Mouse (Mus musculus) megakaryocyte progenitor cell, adult 5-6 weeks (primary cell): ENCODE data around the gene Apoa1. TPM values are rescaled to one million over a fixed set of nuclear protein-coding genes. Genes with fewer than 3 reads are reported as not detected.
A peak's percentile ranks its signal among the peaks of the same experiment; 100 is the strongest.

Source experiments
- ATAC-seq: replicated peaks from 2 replicates; pipeline ENCODE4 v1.8.0; 2016; ENCODE audit warnings: mild to moderate bottlenecking, moderate TSS enrichment, inconsistent platforms; ENCODE audit not compliant: poor library complexity
- total RNA-seq, 2 experiments: library from RNA; stranded (forward) in 1 of 2; stranded (reverse) in 1 of 2; fragments of 157-497, 149-512 nt in 1 of 2; fragments of 200-1000 nt in 1 of 2; gene quantifications; 2 replicates each; pipeline versions ENCODE4 v1.2.3 to v1.2.4; 2015 to 2017

The Apoa1 gene
- total RNA-seq, 2 experiments from 2014 or later: not detected

DNA sequence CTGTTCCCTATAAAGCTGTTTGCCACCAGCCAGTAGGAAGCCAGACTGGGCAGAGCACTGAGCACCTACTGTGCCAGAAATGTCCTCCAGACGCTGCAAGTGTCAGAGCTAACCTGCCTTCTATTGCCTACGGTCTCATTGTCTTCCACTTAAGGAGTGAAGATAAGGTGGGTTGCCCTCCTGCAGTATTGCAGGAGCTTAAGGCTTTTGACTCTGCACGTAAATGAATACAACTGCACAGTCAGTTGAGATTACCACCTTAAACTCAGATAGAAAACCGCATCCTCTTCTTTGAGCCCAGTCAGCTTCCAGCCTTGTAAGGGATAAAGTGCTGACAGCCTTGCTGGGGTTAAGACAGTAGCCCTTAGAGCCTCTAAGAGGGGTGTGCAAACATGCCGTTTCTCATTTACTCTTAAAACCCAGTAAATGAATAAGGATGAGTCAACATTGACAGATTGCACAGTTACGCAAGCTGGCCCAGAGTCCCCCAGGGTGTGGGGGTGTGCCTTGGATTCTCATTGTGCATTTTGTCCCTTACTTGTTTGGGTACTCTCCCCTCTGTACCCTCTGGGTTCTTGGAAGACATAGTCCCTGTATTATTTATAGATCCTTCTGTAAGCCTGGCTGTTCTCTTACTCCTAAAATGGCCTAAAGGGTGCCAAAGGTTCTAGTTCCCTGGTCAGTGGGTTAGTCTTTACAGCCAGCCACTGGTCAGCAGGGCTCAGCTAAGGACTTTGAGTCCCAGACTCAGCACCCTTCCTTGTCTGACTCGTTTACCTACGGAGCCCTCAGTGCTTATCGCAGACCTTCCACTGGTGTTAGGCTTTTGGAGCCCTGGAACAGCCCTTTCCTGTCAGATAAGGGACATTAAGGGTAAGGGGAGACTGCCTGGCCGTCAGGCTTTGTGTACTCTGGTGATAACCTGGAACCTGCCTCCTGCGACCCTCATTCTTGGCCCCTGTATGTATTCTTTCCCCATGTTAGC lies 12.8 kb upstream of the Apoa1 start:
- peak; percentile 64 for ATAC-seq

- peak; percentile 13; the same call in 1 of the 2 replicates for ATAC-seq
Measured at GRCm38 (mm10) chr9:46216744-46217470, 11.5 kb upstream of the Apoa1 start.

GRCm38 (mm10) chr9:46218176-46218575 lies 10.2 kb upstream of the Apoa1 start:
- no peak for ATAC-seq

- no peak for ATAC-seq
Measured at GRCm38 (mm10) chr9:46223090-46223489, 5.3 kb upstream of the Apoa1 start.

DNA sequence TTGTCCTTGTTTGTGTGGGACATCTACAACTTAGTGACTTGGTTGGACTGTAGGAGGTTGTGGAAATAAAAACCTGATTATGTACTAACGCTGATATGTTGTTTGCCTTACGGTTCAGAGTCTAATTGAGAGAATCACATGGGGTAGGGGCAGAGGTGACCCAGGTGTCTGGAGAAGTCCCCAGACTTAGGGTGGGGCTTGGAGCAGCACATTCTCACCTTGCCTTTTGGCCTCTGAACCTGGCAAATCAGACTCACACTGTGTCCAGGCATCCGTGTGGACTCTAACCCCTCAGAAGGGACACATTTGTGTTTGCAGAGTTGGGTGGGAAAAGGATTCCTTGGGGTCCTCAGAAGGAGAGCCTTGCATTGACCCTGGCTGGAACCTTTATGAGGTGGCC lies 4.3 kb upstream of the Apoa1 start:
- ATAC-seq: no peak

DNA sequence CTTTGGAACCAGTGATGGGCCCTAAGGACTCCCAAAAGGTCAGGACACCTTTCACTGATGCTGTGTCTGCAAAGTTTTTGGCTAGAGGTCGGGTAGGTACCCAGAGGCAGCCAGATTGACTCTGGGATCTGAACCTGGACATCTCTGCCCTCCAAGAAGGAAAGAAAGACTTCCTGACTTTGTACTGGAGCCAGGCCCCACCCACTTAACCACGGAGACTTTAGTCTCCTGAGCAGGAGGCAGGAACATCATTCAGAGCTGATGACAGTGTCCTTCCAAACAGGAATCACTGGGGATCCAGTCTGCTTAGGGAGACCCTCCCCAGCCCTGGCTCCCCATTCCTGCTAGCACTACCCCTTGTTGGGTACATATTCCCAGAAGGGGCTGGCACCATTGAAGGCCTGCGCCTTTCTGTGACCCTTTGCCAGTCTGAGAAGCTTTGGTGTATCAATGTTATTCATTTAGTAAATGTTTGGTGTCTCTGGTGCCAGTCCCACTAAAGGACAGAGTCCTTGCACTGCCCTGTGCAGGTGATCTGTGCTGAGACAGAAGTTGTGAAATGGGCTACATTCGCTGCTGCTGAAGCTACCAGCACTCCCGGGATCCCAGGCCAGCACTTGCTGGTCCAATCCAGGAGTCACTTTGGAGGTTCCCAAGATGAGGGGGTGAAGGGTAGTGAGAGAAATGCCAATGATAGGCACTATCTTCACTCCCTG lies 3.3 kb upstream of the Apoa1 start:
- no peak for ATAC-seq

GRCm38 (mm10) chr9:46227064-46227614 lies 1.2 kb upstream of the Apoa1 start:
- ATAC-seq: no peak

DNA sequence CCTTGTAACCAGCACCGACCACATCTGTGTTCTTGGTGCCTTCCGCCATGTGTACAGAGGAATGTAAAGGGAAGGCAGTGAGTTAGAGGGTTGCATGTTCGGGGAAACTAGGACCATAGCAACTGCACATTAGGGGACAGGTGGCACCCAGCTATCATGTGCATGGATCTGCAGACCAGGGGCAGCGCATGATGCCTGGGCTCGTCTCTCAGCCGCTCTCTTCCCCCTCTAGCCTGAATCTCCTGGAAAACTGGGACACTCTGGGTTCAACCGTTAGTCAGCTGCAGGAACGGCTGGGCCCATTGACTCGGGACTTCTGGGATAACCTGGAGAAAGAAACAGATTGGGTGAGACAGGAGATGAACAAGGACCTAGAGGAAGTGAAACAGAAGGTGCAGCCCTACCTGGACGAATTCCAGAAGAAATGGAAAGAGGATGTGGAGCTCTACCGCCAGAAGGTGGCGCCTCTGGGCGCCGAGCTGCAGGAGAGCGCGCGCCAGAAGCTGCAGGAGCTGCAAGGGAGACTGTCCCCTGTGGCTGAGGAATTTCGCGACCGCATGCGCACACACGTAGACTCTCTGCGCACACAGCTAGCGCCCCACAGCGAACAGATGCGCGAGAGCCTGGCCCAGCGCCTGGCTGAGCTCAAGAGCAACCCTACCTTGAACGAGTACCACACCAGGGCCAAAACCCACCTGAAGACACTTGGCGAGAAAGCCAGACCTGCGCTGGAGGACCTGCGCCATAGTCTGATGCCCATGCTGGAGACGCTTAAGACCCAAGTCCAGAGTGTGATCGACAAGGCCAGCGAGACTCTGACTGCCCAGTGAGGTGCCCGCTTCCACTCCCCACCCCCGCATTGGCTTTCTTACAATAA lies 1.4 kb downstream of the Apoa1 start:
- ATAC-seq: peak; percentile 97

DNA sequence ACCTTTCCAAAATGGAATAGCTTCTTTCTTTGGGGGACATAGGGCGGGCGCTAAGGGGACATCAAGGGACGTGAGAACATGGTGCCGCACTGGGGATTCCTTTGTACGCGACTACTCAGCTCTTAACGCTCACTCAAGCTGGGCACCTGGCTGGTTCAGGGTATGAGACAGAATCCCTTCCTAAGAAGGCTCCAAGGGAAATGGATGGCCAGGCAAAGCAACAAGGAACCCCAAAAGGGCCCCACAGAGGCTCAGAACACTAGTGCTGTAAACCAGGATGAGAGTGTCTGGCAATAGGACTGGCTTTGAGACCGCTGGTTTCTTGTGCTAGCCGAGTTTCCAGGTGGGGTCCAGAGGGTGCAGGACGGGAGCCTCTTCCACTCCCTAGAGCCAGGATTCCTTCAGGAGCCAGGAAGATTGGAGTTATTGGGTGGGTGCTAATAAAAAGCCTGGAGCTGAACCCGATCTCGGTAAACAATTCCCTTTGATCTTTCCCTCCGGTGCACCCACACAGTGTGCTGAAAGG lies 2.1 kb downstream of the Apoa1 start:
- ATAC-seq: no peak

DNA sequence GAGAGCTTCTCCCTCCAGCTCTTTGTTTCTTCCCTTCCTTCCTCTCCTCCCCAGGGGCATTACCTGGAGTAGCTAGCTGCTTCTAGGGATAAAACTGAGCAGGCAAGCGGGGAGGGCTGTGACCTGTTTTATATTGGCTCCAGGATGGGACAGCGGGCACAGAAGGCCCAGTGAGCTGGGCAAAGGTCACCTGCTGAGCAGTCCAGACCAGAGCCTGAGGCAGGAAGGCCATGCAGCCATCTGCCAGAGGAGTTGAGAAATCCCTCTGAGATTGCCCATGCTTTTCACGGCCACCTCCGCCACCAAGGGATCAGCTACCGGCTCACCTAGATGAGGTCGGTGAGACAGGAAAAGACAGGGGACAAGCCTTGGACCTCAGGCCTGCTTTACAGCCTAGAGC lies 6.8 kb downstream of the Apoa1 start:
- ATAC-seq: no peak

DNA sequence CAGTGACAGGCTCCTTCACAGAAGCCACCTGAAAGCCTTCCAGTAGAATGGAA lies 7.0 kb downstream of the Apoa1 start, which contains the start of gene Apoc3:
TSS of gene Apoc3 (minus strand) at position 41 of the 53 bp plus-strand sequence.
- ATAC-seq: no peak

DNA sequence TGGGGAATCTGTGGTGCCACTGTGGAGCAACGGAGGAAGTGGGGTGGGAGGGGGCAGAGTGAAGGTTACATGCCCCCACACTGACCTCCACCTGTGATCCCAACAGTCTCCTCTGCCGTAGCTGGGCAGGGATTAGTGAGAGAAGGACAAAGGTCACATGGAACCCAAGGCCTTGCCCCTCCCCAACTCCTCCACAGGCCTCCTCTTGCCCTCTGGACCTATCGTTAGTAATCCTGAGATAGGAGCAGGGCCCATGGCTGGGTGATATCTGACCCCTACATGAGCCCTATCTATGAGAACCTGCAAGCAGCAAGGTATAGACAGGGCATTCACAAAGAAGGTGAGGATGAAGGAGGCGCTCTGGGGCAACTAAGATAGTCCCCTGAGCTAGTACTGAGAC lies 7.3 kb downstream of the Apoa1 start:
- ATAC-seq: no peak

DNA sequence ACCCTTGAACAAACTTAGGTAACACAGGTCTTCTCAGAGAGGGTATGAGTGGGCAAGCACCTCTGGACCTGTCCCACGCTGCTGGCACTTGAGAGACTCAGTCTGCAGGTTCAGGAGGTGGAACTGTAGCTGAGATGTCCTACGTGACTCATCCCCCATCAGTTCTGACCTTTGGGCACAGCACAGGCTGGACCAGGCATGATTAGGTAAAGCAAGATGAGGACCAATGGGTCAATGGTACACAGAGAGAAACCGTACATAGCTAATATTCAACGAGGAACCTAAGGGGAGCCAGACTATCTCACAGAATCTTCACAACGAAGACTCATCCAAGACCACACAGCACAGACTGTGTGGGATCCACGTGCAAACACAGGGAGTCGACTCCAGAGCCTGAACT lies 10.5 kb downstream of the Apoa1 start:
- ATAC-seq: no peak

DNA sequence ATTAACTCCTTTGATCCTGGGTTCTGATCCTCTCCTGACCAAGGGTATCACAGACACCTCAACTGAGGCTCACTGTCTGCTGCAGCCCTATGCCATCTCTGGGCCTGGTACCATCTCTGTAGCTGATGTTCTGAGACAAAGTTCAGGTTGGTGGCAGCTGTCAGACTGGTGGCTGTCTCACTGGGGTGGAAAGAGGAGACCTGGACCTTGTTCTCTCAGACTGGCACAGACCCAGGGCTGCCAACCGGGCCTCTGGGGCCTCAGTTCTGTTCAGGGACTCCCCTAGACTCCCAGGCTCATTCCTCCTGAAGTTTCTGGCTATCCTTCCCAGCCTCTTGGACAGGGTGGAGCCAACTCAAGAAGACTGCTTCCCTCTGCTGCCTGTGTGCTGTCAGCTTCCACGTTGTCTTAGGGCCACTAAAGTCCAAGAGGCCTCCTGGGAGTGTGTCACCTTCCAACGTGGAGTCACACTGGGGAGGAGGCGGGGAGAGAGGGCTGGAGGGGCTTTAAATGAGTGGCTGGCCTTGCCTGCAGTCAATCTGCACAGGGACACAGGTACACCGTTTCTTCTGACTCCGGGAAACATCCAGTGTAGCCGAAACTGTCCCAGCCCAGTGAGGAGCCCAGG lies 12.3 kb downstream of the Apoa1 start, which contains the start of gene Apoa4:
TSS of gene Apoa4 (plus strand) at position 171 of the 628 bp plus-strand sequence.
- no peak for ATAC-seq

DNA sequence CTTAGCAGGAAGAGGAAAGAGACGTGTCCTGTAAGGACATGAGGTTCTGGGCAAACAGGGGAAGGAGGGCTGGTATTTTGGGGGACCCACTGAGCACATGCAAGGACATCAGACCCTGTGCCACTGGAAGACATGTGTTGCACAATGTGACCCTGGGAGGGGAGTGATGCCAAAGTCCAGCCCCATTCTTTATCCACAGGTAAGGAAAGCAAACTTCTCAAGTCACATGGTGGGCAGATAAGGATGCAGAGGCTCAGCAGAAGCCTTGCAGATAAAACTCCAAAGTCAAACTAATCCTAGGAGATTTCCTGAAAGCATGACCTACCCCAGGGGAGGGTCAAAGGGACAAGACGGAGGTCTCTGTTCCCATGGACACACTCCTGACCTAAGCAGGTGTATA lies 13.4 kb downstream of the Apoa1 start:
- ATAC-seq: no peak

DNA sequence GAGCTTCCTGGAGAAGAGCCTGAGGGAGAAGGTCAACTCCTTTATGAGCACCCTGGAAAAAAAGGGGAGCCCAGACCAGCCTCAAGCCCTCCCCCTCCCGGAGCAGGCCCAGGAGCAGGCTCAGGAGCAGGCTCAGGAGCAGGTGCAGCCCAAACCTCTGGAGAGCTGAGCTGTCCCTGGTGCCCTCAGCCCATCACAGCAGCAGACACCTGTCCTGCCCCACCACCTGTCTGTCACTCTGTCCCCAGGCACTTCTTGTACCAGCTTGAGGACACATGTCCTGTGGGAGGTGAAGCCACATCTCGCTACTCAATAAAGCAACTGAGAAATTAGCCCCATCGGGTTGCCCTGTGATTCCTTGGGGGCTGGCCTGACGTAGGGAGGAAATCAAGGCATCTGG lies 14.7 kb downstream of the Apoa1 start:
- no peak for ATAC-seq

GRCm38 (mm10) chr9:46243584-46243983 lies 15.2 kb downstream of the Apoa1 start:
- ATAC-seq: no peak

GRCm38 (mm10) chr9:46246752-46247324 lies 18.5 kb downstream of the Apoa1 start:
- peak; percentile 96 for ATAC-seq

GRCm38 (mm10) chr9:46256177-46256576 lies 27.8 kb downstream of the Apoa1 start:
- no peak for ATAC-seq
